Mouse (Mus musculus) stomach, embryonic 14.5 days (tissue): ENCODE data around the gene Tmem233. TPM values are rescaled to one million over a fixed set of nuclear protein-coding genes. Genes with fewer than 3 reads are reported as not detected.

Experiments used
- ATAC-seq: fragments of 200-750 bp; cut with Nextera tagmentation; 2 replicates; pipeline ENCODE4 v1.8.0; 2017; ENCODE audit warnings: low read depth, moderate TSS enrichment; ENCODE audit not compliant: insufficient number of reproducible peaks, insufficient read depth, low FRiP score
- H3K27ac ChIP-seq: fragments of 300-500 bp; sonication (generic); 2 replicates; pipeline ENCODE4 v1.5.1; 2014; ENCODE audit warnings: mild to moderate bottlenecking, low read length, moderate library complexity, mixed read lengths
- H3K27me3 ChIP-seq: fragments of 300-500 bp; sonication (generic); 2 replicates; pipeline ENCODE4 v1.6.1; 2014; ENCODE audit warnings: low read length, control low read depth, mixed read lengths; ENCODE audit not compliant: control insufficient read depth, insufficient read depth
- H3K36me3 ChIP-seq: fragments of 300-500 bp; sonication (generic); 2 replicates; pipeline ENCODE4 v1.6.1; 2014; ENCODE audit warnings: mild to moderate bottlenecking, control low read depth, low read length, moderate library complexity, mixed read lengths; ENCODE audit not compliant: control insufficient read depth, insufficient read depth
- H3K4me1 ChIP-seq: fragments of 300-500 bp; sonication (generic); 2 replicates; pipeline ENCODE4 v1.6.1; 2014; ENCODE audit warnings: low read length, control low read depth, mixed read lengths; ENCODE audit not compliant: control insufficient read depth, insufficient read depth
- H3K4me2 ChIP-seq: fragments of 300-500 bp; sonication (generic); replicated peaks from 2 replicates; pipeline ENCODE4 v1.6.1; 2014; ENCODE audit warnings: low read depth, low read length, control low read depth
- H3K4me3 ChIP-seq: fragments of 300-500 bp; sonication (generic); 2 replicates; pipeline ENCODE4 v1.5.1; 2014; ENCODE audit warnings: low read depth, low read length, control low read depth
- H3K9ac ChIP-seq: fragments of 300-500 bp; sonication (generic); replicated peaks from 2 replicates; pipeline ENCODE4 v1.6.1; 2014; ENCODE audit warnings: low read depth, mild to moderate bottlenecking, control low read depth, low read length, moderate library complexity, mixed read lengths
- H3K9me3 ChIP-seq: fragments of 300-500 bp; sonication (generic); 2 replicates; pipeline ENCODE4 v1.6.1; 2016; ENCODE audit warnings: low read depth, low read length, control low read depth; ENCODE audit not compliant: control insufficient read depth
- WGBS: fragments of 180-500 bp; shearing (Covaris S2); extraction: QIAGEN DNeasy Blood & Tissue Kit; methylation state at CpG from one replicate; pipeline ENCODE4 v1.1.7; 2014; 5-methylcytosine and 5-hydroxymethylcytosine counted together
- polyA plus RNA-seq: library from polyadenylated mRNA; unstranded; fragments of >200 nt; fragmentation: Nextera tagmentation; extraction: Ambion mirVana; gene quantifications from 2 replicates; pipeline ENCODE4 v1.2.1, GENCODE M21; 2014

The Tmem233 gene
- polyA plus RNA-seq, 1 experiment from 2014 or later: not detected

DNA sequence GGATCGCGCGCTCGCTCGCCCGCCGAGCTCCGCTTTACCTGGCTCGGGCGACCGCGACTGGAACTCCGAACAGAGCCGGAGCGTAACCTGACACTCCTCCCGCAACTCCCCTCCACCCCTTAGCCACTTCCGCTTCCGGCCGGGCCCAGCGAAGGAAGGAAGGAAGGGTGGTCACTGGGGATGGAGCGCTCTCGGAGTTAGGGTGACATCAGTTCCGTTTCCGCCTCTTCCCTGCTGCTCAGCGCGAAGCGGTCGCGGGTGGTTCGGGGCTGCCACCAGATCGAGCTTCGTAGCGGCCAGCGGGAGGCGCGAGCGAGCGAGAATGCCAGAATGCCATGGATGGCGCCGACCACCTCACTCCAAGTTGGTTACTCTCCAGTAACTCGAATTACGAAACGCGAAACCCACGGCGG is 58.7 kb downstream of the Tmem233 start, which contains the start of gene Prkab1:
Gene Prkab1, minus strand, starts transcription at position 182 of the 413 bp plus-strand sequence.
- Histone ChIP-seq H3K27ac (peak within 1 kb of the TSS; percentile 81), H3K9me3 (no peaks in the 10 kb centered on the region), H3K4me1 (0 out of 2 replicates have a peak, but pooled peaks cover 6% of the 10 kb centered on the region), H3K4me3 (peak within 1 kb of the TSS; percentile 82), H3K36me3 (peaks cover 25% of the 10 kb centered on the region), H3K27me3 (no peaks in the 10 kb centered on the region), H3K4me2 (peak within 1 kb of the TSS; percentile 87), H3K9ac (peak within 1 kb of the TSS; percentile 80)
- WGBS: under 1% methylated on average over 46 of the region's 46 CpGs
- ATAC-seq: peak; percentile 96

GRCm38 (mm10) chr5:116023821-116024284 is 59.2 kb downstream of the Tmem233 start:
- Histone ChIP-seq H3K4me2 (peak overlapping the region; percentile 87), H3K9me3 (no peaks in the 10 kb centered on the region), H3K4me1 (0 out of 2 replicates have a peak, but pooled peaks cover 6% of the 10 kb centered on the region), H3K36me3 (peaks cover 30% of the 10 kb centered on the region), H3K27ac (peak overlapping the region; percentile 81), H3K9ac (peak overlapping the region; percentile 80), H3K27me3 (no peaks in the 10 kb centered on the region), H3K4me3 (peak overlapping the region; percentile 82)
- ATAC-seq: peak; percentile 39; the same call in 1 of the 2 replicates
- under 1% methylated on average over 27 of the region's 28 CpGs for WGBS

DNA sequence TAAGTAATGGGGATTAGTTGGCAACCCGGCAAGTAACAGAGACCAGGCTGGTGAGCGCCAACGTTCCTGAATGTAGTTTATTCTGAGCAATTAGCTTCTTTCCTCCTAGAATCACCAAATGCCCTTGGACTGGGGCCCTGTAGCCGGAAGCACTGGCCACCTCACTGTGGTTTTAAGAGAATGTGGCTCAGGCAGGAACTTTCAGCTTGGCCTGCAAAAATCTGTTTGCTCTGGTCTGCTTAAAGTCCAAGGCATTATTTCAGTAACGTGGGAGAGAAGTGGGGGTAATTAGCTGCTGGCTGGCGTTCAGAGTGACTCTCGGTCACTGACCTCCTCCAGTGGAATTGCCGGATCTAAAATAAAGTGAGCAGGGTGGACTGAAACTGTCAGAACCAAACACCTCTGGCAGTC is 59.8 kb downstream of the Tmem233 start:
- 18% methylated on average over 8 of the region's 8 CpGs for WGBS
- Histone ChIP-seq H3K4me3 (peak overlapping the region; percentile 82), H3K27me3 (no peaks in the 10 kb centered on the region), H3K4me2 (peak overlapping the region; percentile 87), H3K9ac (peak overlapping the region; percentile 80), H3K27ac (peak overlapping the region; percentile 11; the same call in 1 of the 2 replicates), H3K9me3 (no peaks in the 10 kb centered on the region), H3K36me3 (peaks cover 35% of the 10 kb centered on the region), H3K4me1 (0 out of 2 replicates have a peak, but pooled peaks cover 6% of the 10 kb centered on the region)
- no peak for ATAC-seq

- Histone ChIP-seq H3K36me3 (peaks cover 40% of the 10 kb centered on the region), H3K9ac (peak overlapping the region; percentile 80; the same call in 1 of the 2 replicates), H3K27me3 (no peaks in the 10 kb centered on the region), H3K9me3 (no peaks in the 10 kb centered on the region), H3K4me3 (peak overlapping the region; percentile 82), H3K4me1 (0 out of 2 replicates have a peak, but pooled peaks cover 6% of the 10 kb centered on the region), H3K4me2 (peak overlapping the region; percentile 87), H3K27ac (peak overlapping the region; percentile 11; the same call in 1 of the 2 replicates)
- 69% methylated on average over 7 of the region's 7 CpGs for WGBS
- no peak for ATAC-seq
Measured at GRCm38 (mm10) chr5:116022658-116023200, 60.3 kb downstream of the Tmem233 start.

- H3K36me3 ChIP-seq: peaks cover 46% of the 10 kb centered on the region
- H3K4me3 ChIP-seq: no peak overlapping the region
- H3K4me2 ChIP-seq: no peak overlapping the region
- no peak overlapping the region; the same call in 1 of the 2 replicates for H3K27ac ChIP-seq
- 87% methylated on average over 12 of the region's 12 CpGs for WGBS
- H3K4me1 ChIP-seq: 0 out of 2 replicates have a peak, but pooled peaks cover 6% of the 10 kb centered on the region
- no peak for ATAC-seq
- H3K9me3 ChIP-seq: no peaks in the 10 kb centered on the region
- no peak overlapping the region for H3K9ac ChIP-seq
- no peaks in the 10 kb centered on the region for H3K27me3 ChIP-seq
Measured at GRCm38 (mm10) chr5:116022131-116022530, 60.9 kb downstream of the Tmem233 start.

GRCm38 (mm10) chr5:116021552-116021951 is 61.5 kb downstream of the Tmem233 start:
- no peaks in the 10 kb centered on the region for H3K27me3 ChIP-seq
- no peak for ATAC-seq
- 86% methylated on average over 14 of the region's 14 CpGs for WGBS
- H3K4me3 ChIP-seq: no peak overlapping the region
- no peak overlapping the region for H3K4me2 ChIP-seq
- H3K27ac ChIP-seq: no peak overlapping the region
- peaks cover 52% of the 10 kb centered on the region for H3K36me3 ChIP-seq
- H3K9me3 ChIP-seq: no peaks in the 10 kb centered on the region
- H3K9ac ChIP-seq: no peak overlapping the region
- H3K4me1 ChIP-seq: 0 out of 2 replicates have a peak, but pooled peaks cover 6% of the 10 kb centered on the region

GRCm38 (mm10) chr5:116019371-116019770 is 63.7 kb downstream of the Tmem233 start:
- Histone ChIP-seq H3K4me1 (0 out of 2 replicates have a peak, but pooled peaks cover 6% of the 10 kb centered on the region), H3K36me3 (peaks cover 71% of the 10 kb centered on the region), H3K27ac (no peak overlapping the region), H3K9me3 (no peaks in the 10 kb centered on the region), H3K27me3 (no peaks in the 10 kb centered on the region), H3K4me2 (no peak overlapping the region), H3K4me3 (no peak overlapping the region), H3K9ac (no peak overlapping the region)
- WGBS: 67% methylated on average over 11 of the region's 11 CpGs
- no peak for ATAC-seq

DNA sequence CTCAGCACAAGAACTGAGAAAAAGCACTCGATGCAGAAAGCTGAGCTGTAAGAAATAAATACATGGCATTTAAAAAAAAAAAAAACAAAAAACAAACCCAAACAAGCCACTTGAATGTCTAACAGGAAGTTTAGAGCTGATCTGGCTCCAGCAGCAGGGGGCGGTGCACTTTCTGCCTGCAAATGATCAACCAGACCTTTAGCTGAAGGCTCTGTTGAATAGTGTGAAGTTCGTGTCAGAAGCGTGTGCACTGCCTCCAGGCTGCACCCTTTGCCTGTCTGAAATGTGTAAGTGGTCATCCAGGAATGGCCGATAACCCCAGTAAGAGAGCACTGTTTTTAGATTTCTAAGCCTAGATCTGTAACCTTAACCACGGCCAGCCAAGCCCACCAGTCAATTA is 64.3 kb downstream of the Tmem233 start:
- Histone ChIP-seq H3K9ac (no peak overlapping the region), H3K4me2 (no peak overlapping the region), H3K27ac (no peak overlapping the region), H3K27me3 (no peaks in the 10 kb centered on the region), H3K36me3 (peaks cover 77% of the 10 kb centered on the region), H3K4me1 (0 out of 2 replicates have a peak, but pooled peaks cover 6% of the 10 kb centered on the region), H3K9me3 (no peaks in the 10 kb centered on the region), H3K4me3 (no peak overlapping the region)
- WGBS: 77% methylated on average over 6 of the region's 6 CpGs
- no peak for ATAC-seq
